Mouse (Mus musculus) layer of hippocampus, postnatal 36 days (tissue): ENCODE results near the gene Cbwd1. TPM values are rescaled to one million over a fixed set of nuclear protein-coding genes. Genes with fewer than 3 reads are reported as not detected.
A peak's percentile ranks its signal among the peaks of the same experiment; 100 is the strongest.
"Not testable (repeated sequence)": the region's sequence is repeated elsewhere in the genome, so short reads cannot be mapped to it uniquely, and the experiment has no call there.

Source experiments
- DNase-seq, 2 experiments: peaks; one replicate each; pipeline ENCODE4 v3.0.0; 2022
- microRNA-seq, 2 experiments: library from miRNA; unstranded; fragments of <30 nt; microRNA quantifications; one replicate each; pipeline ENCODE4 v1.2.0; 2021
- total RNA-seq, 2 experiments: library from RNA; stranded (reverse); gene quantifications; 2 replicates each; pipeline ENCODE4 v1.2.3; 2021

The Cbwd1 gene
- total RNA-seq, 2 experiments from 2014 or later: 13.3 to 14.1 TPM

GRCm38 (mm10) chr19:24897006-24897895 lies 64.2 kb downstream of the Cbwd1 start:
- no peak for DNase-seq

- DNase-seq: no peak
Observed at GRCm38 (mm10) chr19:24896536-24896935, 64.9 kb downstream of the Cbwd1 start.

- DNase-seq: no peak
Observed at GRCm38 (mm10) chr19:24886888-24887287, 74.5 kb downstream of the Cbwd1 start.

- peak in 1 of 2 experiments; percentile 35 for DNase-seq
Observed at GRCm38 (mm10) chr19:24885504-24885903, 75.9 kb downstream of the Cbwd1 start.

GRCm38 (mm10) chr19:24881237-24881636 lies 80.2 kb downstream of the Cbwd1 start:
- no peak for DNase-seq

- not testable (repeated sequence) for DNase-seq
Observed at GRCm38 (mm10) chr19:24875129-24875870, 86.1 kb downstream of the Cbwd1 start, which contains the start of gene Gm10053. TSS of gene Gm10053 (plus strand) at chr19:24875686.

GRCm38 (mm10) chr19:24873873-24874272 lies 87.5 kb downstream of the Cbwd1 start:
- no peak for DNase-seq

- DNase-seq: peak; percentile 76 to 82
Observed at GRCm38 (mm10) chr19:24871037-24871635, 90.3 kb downstream of the Cbwd1 start.

Small RNAs within 50 kb of the gene (microRNA-seq; reads per million reads assigned to microRNA genes)
- 0 reads per million in 2 experiments for gene Mir3084-1

Other genes with a start within 250 kb of the Cbwd1 start
- 1 to 10 TPM; 3.7 to 5.2 TPM for gene Pgm5, start 99.8 kb downstream of the Cbwd1 start, total RNA-seq
- 100 to 1,000 TPM; 203 to 206 TPM for gene Gm10053, start 85.9 kb downstream of the Cbwd1 start, total RNA-seq
- gene Foxd4, start 60.4 kb downstream of the Cbwd1 start, total RNA-seq: not detected
- 1 to 10 TPM; 2.9 to 3.8 TPM for gene Dock8, start 37.9 kb upstream of the Cbwd1 start, total RNA-seq